Mouse (Mus musculus): Measurements from ENCODE around the gene Kcmf1.

DNA sequence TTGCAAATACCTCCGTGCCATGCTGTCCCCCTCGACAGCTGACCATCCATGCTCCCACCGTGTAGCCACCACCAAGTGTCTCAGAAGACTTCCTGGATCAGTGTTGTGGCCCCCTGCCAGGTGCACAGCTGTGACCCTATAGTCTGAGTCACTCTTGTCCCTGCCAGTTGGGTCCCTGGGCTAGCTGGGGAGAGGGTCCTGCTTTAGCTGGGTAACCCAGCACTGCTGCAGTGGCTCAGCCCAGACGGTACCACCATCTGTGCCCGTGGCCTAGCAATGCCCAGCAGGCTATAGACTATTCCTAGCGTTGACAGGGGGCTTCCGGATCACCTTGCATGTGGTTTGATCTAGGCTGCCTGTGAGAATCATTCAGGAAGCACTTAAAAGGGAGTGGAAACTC, 89.5 kb downstream of the Kcmf1 start:
- TF ChIP-seq CTCF (IDR thresholded peaks at IDR 0.05; ENCODE audit: low read depth) = no peak
- no peak for TF ChIP-seq EP300 (optimal IDR thresholded peaks at IDR 0.05)

All from stomach, postnatal 0 days (tissue).